Mouse (Mus musculus): ENCODE results near the gene Fam222b.

GRCm38 (mm10) chr11:78140665-78141064, 46.2 kb downstream of the Fam222b start:
- TF ChIP-seq CTCF (IDR thresholded peaks at IDR 0.05; ENCODE audit: low read depth) (no peak), EP300 (IDR thresholded peaks at IDR 0.05; ENCODE audit: low read depth) (no peak)

Measured in liver, postnatal 0 days (tissue).